Comparison of ENCODE assay signal across 7 mouse cellular contexts in the genomic region with DNA sequence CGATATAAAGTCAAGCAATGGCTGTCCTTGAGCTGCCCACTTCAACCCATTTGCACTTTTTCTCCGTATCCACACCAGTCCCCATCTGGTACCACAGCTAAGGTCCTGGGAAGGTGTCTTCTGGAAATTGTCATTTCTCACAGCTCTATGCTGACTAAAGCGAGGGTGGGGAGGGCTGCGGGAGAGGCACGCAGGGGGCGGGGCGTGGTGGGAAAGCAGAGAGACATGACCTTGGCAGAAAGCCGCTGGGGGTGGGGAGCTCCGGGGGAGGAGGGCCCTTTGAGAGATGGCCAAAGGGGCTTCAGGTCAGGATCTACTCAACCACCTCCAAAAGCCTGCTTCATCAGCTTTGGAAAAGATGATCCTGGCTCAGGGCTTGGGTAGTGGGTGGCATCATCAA. TPM values are rescaled to one million over a fixed set of nuclear protein-coding genes. Genes with fewer than 3 reads are reported as not detected.
DNase-seq lines count a peak whose midpoint lies in the region; ATAC-seq lines count a peak whose summit lies in the region.

No protein-coding gene starts in this region.

- no peak overlapping the region; the same call in 1 of the 2 replicates for H3K27ac ChIP-seq in stomach, embryonic 14.5 days (ENCODE audit: low read length)

- 35% methylated on average over 9 of the region's 9 CpGs for WGBS in stomach, embryonic 14.5 days

- H3K4me3 ChIP-seq in stomach, embryonic 14.5 days (ENCODE audit: low read depth, low read length): no peak overlapping the region

- no peak for ATAC-seq in stomach, embryonic 14.5 days (ENCODE audit: insufficient number of reproducible peaks, insufficient read depth, low FRiP score, low read depth)
- ATAC-seq in megakaryocyte-erythroid progenitor cell, adult 5-6 weeks (replicated peaks; ENCODE audit: low FRiP score, low TSS enrichment, poor library complexity, severe bottlenecking): no peak

- H3K9me3 ChIP-seq in stomach, embryonic 14.5 days (ENCODE audit: control insufficient read depth, low read depth, low read length): no peaks in the 10 kb centered on the region

- H3K9ac ChIP-seq in stomach, embryonic 14.5 days (replicated peaks; ENCODE audit: low read depth, low read length): no peak overlapping the region

- no peaks in the 10 kb centered on the region for H3K36me3 ChIP-seq in stomach, embryonic 14.5 days (ENCODE audit: control insufficient read depth, insufficient read depth, low read length)

- H3K27me3 ChIP-seq in stomach, embryonic 14.5 days (ENCODE audit: control insufficient read depth, insufficient read depth, low read length): no peaks in the 10 kb centered on the region

- peak overlapping the region; percentile 49 for H3K4me2 ChIP-seq in stomach, embryonic 14.5 days (replicated peaks; ENCODE audit: low read depth, low read length)

- peak; percentile 17 for DNase-seq in kidney, postnatal 14 days
- no peak for DNase-seq in kidney, adult 8-10 months
- peak; percentile 43 for DNase-seq in ZHBTc4 (ENCODE audit: low read depth, low spot score)
- DNase-seq in heart, postnatal 4 days: peak; percentile 51
- no peak for DNase-seq in layer of hippocampus, adult 11-12 months (ENCODE audit: low spot score)

- H3K4me1 ChIP-seq in stomach, embryonic 14.5 days (ENCODE audit: control insufficient read depth, insufficient read depth, low read length): no peaks in the 10 kb centered on the region; the same call in 1 of the 2 replicates

RNA-seq across cellular contexts. Expression of gene Elf4, which starts 7.9 kb away (rescaled TPM):
- total RNA-seq in heart, postnatal 4 days (2021): 10 to 100 TPM; 25.7 to 32.4 TPM
- polyA plus RNA-seq in stomach, embryonic 14.5 days (2014; fragmentation: Nextera tagmentation; extraction: Ambion mirVana): 13.5 and 15.2 TPM in 2 replicates
- 24.2 and 26.0 TPM in 2 replicates for total RNA-seq in megakaryocyte-erythroid progenitor cell, adult 5-6 weeks (2014; fragmentation: Nextera tagmentation)
- total RNA-seq in megakaryocyte-erythroid progenitor cell, adult 5-6 weeks (2017): 7.9 and 11.8 TPM in 2 replicates

RNA-seq across cellular contexts. Expression of gene Aifm1, which starts 58.3 kb away (rescaled TPM):
- 10 to 100 TPM; 97.9 TPM for total RNA-seq in heart, postnatal 4 days (2021)
- 61.9 and 63.8 TPM in 2 replicates for polyA plus RNA-seq in stomach, embryonic 14.5 days (2014; fragmentation: Nextera tagmentation; extraction: Ambion mirVana)
- total RNA-seq in megakaryocyte-erythroid progenitor cell, adult 5-6 weeks (2014; fragmentation: Nextera tagmentation): 68.2 and 74.1 TPM in 2 replicates
- total RNA-seq in megakaryocyte-erythroid progenitor cell, adult 5-6 weeks (2017): 110 and 155 TPM in 2 replicates

Comparison
In these comparisons a context has a peak if more than half of its experiments do, and no peak if none do; other contexts are left out.
1. DNase-seq: peak in kidney, postnatal 14 days (single experiment), ZHBTc4 (single experiment) and heart, postnatal 4 days (single experiment); none in kidney, adult 8-10 months (0 of 2) and layer of hippocampus, adult 11-12 months (single experiment).